Mouse (Mus musculus) ES-Bruce4 (cell line): ENCODE measurements at regions not wholly inside any gene's neighbourhood (a gene's known extent, or its start where the extent isn't known, plus 50 kb on each side); places are given as distances from the start of the nearest gene placed in this dataset.

Experiments used
- CTCF ChIP-seq: IDR thresholded peaks from one replicate; pipeline ENCODE4 v1.8.1; 2011; ENCODE audit warnings: low read depth, low read length
- POLR2A ChIP-seq: IDR thresholded peaks from one replicate; pipeline ENCODE4 v1.8.1; 2011; ENCODE audit warnings: low read length; ENCODE audit not compliant: insufficient read depth

- TF ChIP-seq CTCF (no peak), POLR2A (no peak)
These were observed 96.9 kb downstream of the Hhipl2 start for GRCm38 (mm10) chr1:183514984-183515287.
